Mouse (Mus musculus) midbrain, embryonic 11.5 days (tissue): ENCODE data around the gene Stra6. TPM values are rescaled to one million over a fixed set of nuclear protein-coding genes. Genes with fewer than 3 reads are reported as not detected.

Experiments used
- ATAC-seq: fragments of 200-750 bp; cut with Nextera tagmentation; 2 replicates; pipeline ENCODE4 v1.8.0; 2017; ENCODE audit warnings: moderate TSS enrichment, moderate library complexity; ENCODE audit not compliant: low FRiP score
- DNase-seq: peaks from one replicate; pipeline ENCODE4 v3.0.0; 2015; ENCODE audit warnings: low spot score; ENCODE audit errors: missing footprints
- H3K27ac ChIP-seq: fragments of 300-500 bp; sonication (generic); 2 replicates; pipeline ENCODE4 v1.5.1; 2014; ENCODE audit warnings: low read depth, low read length
- H3K27me3 ChIP-seq: fragments of 300-500 bp; sonication (generic); 2 replicates; pipeline ENCODE4 v1.6.1; 2014; ENCODE audit warnings: mild to moderate bottlenecking, low read length, moderate library complexity, mixed read lengths; ENCODE audit not compliant: control insufficient read depth, insufficient read depth
- H3K36me3 ChIP-seq: fragments of 300-500 bp; sonication (generic); 2 replicates; pipeline ENCODE4 v1.6.1; 2014; ENCODE audit warnings: mild to moderate bottlenecking, low read length, moderate library complexity, mixed read lengths; ENCODE audit not compliant: control insufficient read depth, insufficient read depth
- H3K4me1 ChIP-seq: fragments of 300-500 bp; sonication (generic); 2 replicates; pipeline ENCODE4 v1.6.1; 2014; ENCODE audit warnings: low read length; ENCODE audit not compliant: control insufficient read depth, insufficient read depth
- H3K4me2 ChIP-seq: fragments of 300-500 bp; sonication (generic); 2 replicates; pipeline ENCODE4 v1.6.1; 2014; ENCODE audit warnings: mild to moderate bottlenecking, moderate library complexity
- H3K4me3 ChIP-seq: fragments of 300-500 bp; sonication (generic); 2 replicates; pipeline ENCODE4 v1.5.1; 2014; ENCODE audit warnings: low read depth, low read length
- H3K9ac ChIP-seq: fragments of 300-500 bp; sonication (generic); 2 replicates; pipeline ENCODE4 v1.6.1; 2014; ENCODE audit warnings: low read length
- H3K9me3 ChIP-seq: fragments of 300-500 bp; sonication (generic); 2 replicates; pipeline ENCODE4 v1.6.1; 2016; ENCODE audit warnings: low read length; ENCODE audit not compliant: control insufficient read depth
- WGBS: fragments of 180-500 bp; shearing (Covaris S2); extraction: QIAGEN DNeasy Blood & Tissue Kit; methylation state at CpG from one replicate; pipeline ENCODE4 v1.1.7; 2014; 5-methylcytosine and 5-hydroxymethylcytosine counted together
- polyA plus RNA-seq: library from polyadenylated mRNA; unstranded; fragments of >200 nt; fragmentation: Nextera tagmentation; extraction: Ambion mirVana; gene quantifications from 2 replicates; pipeline ENCODE4 v1.2.1, GENCODE M21; 2014

The Stra6 gene
- polyA plus RNA-seq, 1 experiment from 2014 or later: 9.7 TPM

DNA sequence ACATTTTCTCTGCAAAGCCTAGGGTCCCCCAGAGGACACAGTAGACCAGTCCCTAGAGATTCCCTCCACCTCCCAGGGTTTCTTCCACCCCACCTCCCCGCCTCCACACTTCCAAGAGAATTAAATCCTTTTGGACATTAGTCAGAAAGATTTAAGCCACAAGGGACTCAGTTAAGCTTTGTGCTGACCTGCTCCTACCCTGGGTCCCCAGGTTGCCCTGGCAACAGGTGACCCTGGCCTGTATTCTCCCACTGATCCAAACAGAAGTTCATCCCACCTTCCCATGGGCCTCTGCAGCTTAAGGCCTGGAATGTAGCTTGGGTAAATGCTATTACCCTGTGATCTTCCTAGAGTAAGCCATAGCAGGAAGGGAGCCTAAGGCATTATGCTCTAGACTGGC, 81.1 kb downstream of the Stra6 start:
- DNase-seq: no peak
- no peak overlapping the region for H3K4me2 ChIP-seq
- peak; percentile 27; the same call in 1 of the 2 replicates for ATAC-seq
- no peak overlapping the region for H3K9ac ChIP-seq
- WGBS: 0% methylated on average over 1 of the region's 1 CpGs
- no peak overlapping the region for H3K4me3 ChIP-seq
- H3K9me3 ChIP-seq: no peaks in the 10 kb centered on the region
- no peaks in the 10 kb centered on the region for H3K36me3 ChIP-seq
- no peaks in the 10 kb centered on the region for H3K27me3 ChIP-seq
- H3K4me1 ChIP-seq: peaks cover 16% of the 10 kb centered on the region
- H3K27ac ChIP-seq: no peak overlapping the region

DNA sequence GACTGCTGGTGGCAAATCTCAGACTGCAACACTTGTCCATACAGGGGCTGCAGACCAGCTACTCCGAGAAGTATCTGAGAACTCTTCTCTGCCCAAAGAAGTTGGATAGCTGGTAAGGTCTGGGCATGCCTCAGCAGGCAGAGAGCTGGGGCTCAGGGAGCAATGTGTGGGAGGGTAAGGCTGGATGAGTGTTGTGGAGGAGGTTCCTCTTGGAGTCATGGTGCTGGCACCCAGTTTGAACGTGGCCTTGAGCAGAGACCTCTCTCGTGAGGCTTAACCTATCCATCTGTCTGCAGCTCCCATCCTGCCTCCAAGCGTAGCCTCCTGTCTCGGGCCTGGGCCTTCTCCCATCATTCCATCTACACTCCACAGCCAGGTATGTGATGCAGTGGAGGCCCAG, 81.8 kb downstream of the Stra6 start:
- Histone ChIP-seq H3K27me3 (no peaks in the 10 kb centered on the region), H3K36me3 (no peaks in the 10 kb centered on the region), H3K4me2 (no peak overlapping the region), H3K4me3 (no peak overlapping the region), H3K9ac (no peak overlapping the region), H3K9me3 (no peaks in the 10 kb centered on the region), H3K27ac (no peak overlapping the region), H3K4me1 (peaks cover 16% of the 10 kb centered on the region)
- ATAC-seq (no peak), DNase-seq (no peak)
- 82% methylated on average over 5 of the region's 5 CpGs for WGBS

DNA sequence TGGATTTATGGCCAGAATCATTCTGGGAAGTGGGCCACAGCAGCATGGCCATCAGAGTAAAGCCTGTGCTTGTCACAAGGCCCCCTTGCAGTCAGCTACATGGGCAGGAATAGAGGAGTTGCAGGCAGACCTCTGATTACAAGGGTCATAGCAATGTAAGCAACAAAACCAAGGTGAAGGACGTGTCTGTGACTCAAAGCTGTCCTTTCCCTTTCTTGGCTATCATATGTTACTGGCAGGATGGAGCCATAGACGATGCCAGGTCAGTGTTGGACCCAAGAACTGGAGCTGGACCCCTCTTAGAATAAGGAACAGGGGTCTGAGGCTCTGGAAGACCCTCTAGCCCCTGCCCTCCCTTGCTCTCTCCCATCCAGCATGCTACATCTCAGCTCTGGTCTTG, 85.2 kb downstream of the Stra6 start:
- Histone ChIP-seq H3K4me1 (peaks cover 13% of the 10 kb centered on the region), H3K4me2 (no peak overlapping the region), H3K27me3 (no peaks in the 10 kb centered on the region), H3K36me3 (no peaks in the 10 kb centered on the region), H3K9me3 (no peaks in the 10 kb centered on the region), H3K4me3 (no peak overlapping the region), H3K9ac (no peak overlapping the region), H3K27ac (no peak overlapping the region)
- 76% methylated on average over 2 of the region's 2 CpGs for WGBS
- ATAC-seq (no peak), DNase-seq (no peak)

DNA sequence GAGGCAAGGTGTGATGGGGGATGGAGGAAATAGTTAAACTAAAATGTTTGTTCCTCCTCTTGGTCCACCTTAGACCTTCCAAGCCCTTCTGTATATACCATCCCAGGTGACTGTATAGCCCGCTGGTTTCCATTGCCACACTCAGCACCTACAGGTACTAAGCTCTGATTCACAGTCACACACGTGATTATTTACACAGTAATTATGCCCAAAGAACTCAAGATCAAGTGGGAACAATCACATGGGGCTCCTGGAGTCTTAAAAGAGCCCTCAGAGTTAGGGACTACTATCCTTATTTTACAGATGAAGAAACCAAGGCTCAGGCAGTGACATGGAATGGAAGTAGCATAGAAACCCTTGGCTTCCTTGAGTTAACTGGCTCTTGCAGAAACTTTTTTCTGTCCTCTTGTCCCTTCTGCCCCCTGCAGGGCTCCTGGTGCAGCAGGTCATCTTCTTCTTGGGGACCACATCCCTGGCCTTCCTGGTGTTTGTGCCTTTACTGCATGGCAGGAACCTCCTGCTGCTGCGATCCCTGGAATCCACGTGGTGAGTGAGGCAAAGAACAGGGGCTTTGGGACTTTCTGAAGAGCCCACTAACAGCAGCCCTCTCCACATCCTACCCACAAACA, 87.3 kb downstream of the Stra6 start:
- H3K36me3 ChIP-seq: no peaks in the 10 kb centered on the region
- no peak overlapping the region for H3K9ac ChIP-seq

DNA sequence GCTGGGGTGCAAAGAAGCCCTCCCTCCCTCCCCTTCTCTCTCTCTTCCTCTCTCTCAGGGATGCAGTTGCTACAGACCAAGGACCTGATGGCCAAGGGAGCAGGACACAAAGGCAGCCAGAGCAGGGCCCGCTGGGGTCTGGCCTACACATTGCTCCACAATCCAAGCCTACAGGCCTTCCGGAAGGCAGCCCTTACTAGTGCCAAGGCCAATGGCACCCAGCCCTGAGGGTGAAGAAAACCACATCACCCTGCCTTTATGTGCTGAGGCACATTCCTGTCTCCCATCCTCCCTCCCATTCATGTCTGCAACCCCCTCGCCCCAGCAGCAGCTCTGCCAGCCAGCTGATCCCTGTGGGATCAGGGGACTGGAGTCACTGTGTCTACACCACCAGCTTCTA, 89.5 kb downstream of the Stra6 start:
- Histone ChIP-seq H3K27ac (no peak overlapping the region), H3K4me3 (no peak overlapping the region), H3K4me1 (0 out of 2 replicates have a peak, but pooled peaks cover 3% of the 10 kb centered on the region), H3K4me2 (no peak overlapping the region), H3K27me3 (no peaks in the 10 kb centered on the region), H3K9me3 (no peaks in the 10 kb centered on the region), H3K9ac (no peak overlapping the region), H3K36me3 (no peaks in the 10 kb centered on the region)
- WGBS: 84% methylated on average over 3 of the region's 3 CpGs
- ATAC-seq: no peak
- no peak for DNase-seq

More for the DNA sequence above, 87.3 kb downstream of the Stra6 start:
- no peak overlapping the region for H3K4me3 ChIP-seq
- H3K4me2 ChIP-seq: no peak overlapping the region
- ATAC-seq (no peak), DNase-seq (no peak)
- H3K27ac ChIP-seq: no peak overlapping the region
- H3K4me1 ChIP-seq: no peaks in the 10 kb centered on the region
- H3K27me3 ChIP-seq: no peaks in the 10 kb centered on the region
- H3K9me3 ChIP-seq: no peaks in the 10 kb centered on the region
- 79% methylated on average over 4 of the region's 4 CpGs for WGBS

DNA sequence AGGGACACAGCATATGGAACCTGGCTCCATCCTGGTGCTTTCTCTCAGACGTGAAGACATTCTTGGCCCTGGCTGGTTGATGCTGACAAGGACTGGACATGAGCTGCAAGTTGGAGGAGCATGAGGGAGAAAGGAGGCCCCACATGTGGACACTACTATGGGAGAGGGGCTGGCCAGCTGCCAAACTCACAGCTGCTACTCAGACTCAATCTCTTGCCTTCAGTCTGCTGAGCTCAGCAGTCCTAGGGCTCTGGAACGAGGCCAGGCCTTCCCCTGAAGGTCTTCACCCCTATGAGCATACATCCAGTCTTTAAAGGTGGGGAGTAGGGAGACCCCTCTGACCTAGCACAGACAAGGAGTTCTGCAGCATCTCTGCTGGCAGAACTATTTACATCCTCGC, 91.8 kb downstream of the Stra6 start:
- Histone ChIP-seq H3K4me3 (no peak overlapping the region), H3K27ac (no peak overlapping the region), H3K9me3 (no peaks in the 10 kb centered on the region), H3K36me3 (no peaks in the 10 kb centered on the region), H3K27me3 (no peaks in the 10 kb centered on the region), H3K4me1 (peaks cover 9% of the 10 kb centered on the region), H3K4me2 (no peak overlapping the region), H3K9ac (no peak overlapping the region)
- ATAC-seq (no peak), DNase-seq (no peak)
- 67% methylated on average over 3 of the region's 3 CpGs for WGBS

DNA sequence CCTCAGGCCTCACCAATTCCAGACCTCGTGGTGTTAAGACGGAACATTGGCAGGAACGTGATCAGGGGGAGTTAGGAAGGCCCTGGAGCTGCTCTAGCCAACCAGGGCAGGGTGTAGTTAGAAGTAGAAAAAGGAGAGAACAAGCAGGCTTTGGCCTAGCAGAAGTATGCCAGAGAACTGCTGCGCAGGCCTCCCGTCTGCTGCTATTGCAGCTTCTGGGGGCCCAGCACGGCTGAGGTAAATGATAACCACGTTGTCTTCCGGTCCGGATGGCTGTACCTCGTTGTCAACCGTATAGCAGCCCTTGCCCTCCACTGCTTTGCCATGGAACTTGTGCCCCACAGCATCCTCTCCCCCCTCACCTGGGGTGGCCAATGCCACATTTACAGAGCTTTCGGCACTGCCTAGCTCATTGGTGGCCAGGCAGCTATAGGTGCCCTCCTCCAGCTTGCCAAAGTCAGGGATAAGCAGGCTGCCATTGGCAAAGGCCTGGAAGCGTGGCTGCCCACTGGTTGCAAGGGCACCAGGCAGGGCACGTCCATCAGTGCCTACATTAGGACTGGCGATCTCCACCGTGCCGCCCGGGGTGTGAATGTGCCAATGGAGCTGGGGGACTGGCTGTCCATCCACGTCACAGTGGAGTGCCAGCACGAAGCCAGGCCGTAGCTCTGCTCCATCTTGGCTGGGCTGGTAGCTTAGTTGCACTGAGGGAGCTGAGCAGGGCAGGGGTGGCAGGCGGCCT, 93.4 kb downstream of the Stra6 start:
- 0 out of 2 replicates have a peak, but pooled peaks cover 3% of the 10 kb centered on the region for H3K27me3 ChIP-seq
- peaks cover 9% of the 10 kb centered on the region for H3K4me1 ChIP-seq
- 92% methylated on average over 22 of the region's 22 CpGs for WGBS
- H3K4me2 ChIP-seq: no peak overlapping the region
- ATAC-seq (no peak), DNase-seq (no peak)
- H3K4me3 ChIP-seq: no peak overlapping the region
- H3K36me3 ChIP-seq: no peaks in the 10 kb centered on the region
- H3K27ac ChIP-seq: no peak overlapping the region
- H3K9ac ChIP-seq: no peak overlapping the region
- H3K9me3 ChIP-seq: no peaks in the 10 kb centered on the region

DNA sequence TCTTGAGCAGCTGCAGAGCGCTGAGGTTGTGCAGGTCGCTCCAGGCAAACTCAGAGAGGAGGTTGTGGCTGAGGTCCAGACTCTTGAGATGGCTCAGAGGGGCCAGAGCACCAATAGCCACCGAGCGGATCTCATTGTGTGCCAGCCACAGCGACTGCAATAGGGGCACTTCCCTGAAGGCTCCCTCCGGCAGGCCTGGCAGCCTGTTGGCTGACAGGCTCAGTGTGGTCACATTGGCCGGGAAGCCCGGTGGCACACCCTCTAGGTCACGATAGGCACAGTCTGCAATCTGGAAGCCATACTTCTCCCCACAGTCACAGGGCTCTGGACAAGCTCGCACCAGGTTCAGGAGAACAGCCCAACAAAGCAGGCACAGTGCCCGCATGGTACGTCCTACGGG, 94.2 kb downstream of the Stra6 start:
- DNase-seq (no peak), ATAC-seq (no peak)
- Histone ChIP-seq H3K27me3 (0 out of 2 replicates have a peak, but pooled peaks cover 3% of the 10 kb centered on the region), H3K9ac (no peak overlapping the region), H3K4me3 (no peak overlapping the region), H3K4me1 (peaks cover 9% of the 10 kb centered on the region), H3K4me2 (no peak overlapping the region), H3K9me3 (no peaks in the 10 kb centered on the region), H3K27ac (no peak overlapping the region), H3K36me3 (no peaks in the 10 kb centered on the region)
- 81% methylated on average over 13 of the region's 13 CpGs for WGBS

DNA sequence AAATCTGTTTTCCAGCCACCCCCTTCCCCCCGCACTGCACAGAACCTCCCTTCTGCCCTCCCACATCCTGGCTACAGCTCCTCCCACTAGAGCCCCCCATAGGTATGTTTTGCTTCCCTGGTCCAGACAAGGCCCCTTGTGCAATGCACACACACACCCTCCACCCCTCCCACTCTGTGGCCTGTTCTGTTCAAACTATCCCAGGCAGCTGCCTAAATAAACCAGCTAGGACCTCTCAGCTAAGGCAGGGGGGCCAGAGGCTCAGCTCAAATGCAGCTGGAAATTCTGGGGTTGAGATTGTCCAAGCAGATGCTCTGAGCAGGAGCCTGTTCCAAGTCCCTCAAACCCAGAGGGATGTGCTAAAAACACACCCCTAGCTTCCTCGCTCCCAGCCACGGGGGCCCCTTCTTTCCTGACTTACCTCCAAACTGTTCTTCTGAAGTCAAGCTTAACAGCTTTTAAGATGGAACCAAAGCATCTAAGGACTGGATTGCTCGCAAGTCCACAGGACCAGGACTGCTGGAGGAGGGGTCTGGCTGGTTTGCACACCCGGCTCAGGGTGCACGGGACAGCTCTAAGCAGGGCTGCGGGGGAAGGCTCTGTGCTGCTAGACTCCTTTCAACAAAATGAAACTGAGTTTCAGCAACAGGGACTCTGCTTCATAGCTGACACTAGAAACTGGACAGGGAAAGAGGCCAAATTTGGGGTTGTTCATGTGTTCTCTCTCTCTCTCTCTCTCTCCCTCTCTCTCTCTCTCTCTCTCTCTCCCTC, 95.1 kb downstream of the Stra6 start:
- WGBS: 43% methylated on average over 7 of the region's 7 CpGs
- Histone ChIP-seq H3K4me3 (no peak overlapping the region), H3K9me3 (no peaks in the 10 kb centered on the region), H3K36me3 (no peaks in the 10 kb centered on the region), H3K27ac (peak overlapping the region; percentile 14; the same call in 1 of the 2 replicates), H3K4me2 (no peak overlapping the region), H3K27me3 (0 out of 2 replicates have a peak, but pooled peaks cover 3% of the 10 kb centered on the region), H3K4me1 (peaks cover 9% of the 10 kb centered on the region), H3K9ac (peak overlapping the region; percentile 20; the same call in 1 of the 2 replicates)
- no peak for DNase-seq
- ATAC-seq: no peak
